Mouse (Mus musculus) cerebellum, adult 2 months (tissue): ENCODE results near the gene Manea.

ENCODE experiments used
- CTCF ChIP-seq: fragments of 200-500 bp; IDR thresholded peaks from 2 replicates; pipeline ENCODE4 v1.5.1; 2011; ENCODE audit warnings: low read depth, mild to moderate bottlenecking, control low read depth, low read length, moderate library complexity, borderline replicate concordance; ENCODE audit not compliant: insufficient read depth
- POLR2A ChIP-seq: fragments of 200-500 bp; IDR thresholded peaks from 2 replicates; pipeline ENCODE4 v1.6.1; 2011; ENCODE audit warnings: low read length, control low read depth, borderline replicate concordance; ENCODE audit not compliant: insufficient read depth

- TF ChIP-seq CTCF (no peak), POLR2A (no peak)
Observed at GRCm38 (mm10) chr4:26353643-26354231, 7.0 kb upstream of the Manea start.
